10 mouse cellular contexts compared by ENCODE assay signal in genomic region chr15:99614753-99615152, GRCm38 (mm10). TPM values are rescaled to one million over a fixed set of nuclear protein-coding genes. Genes with fewer than 3 reads are reported as not detected.
DNase-seq lines count a peak whose midpoint lies in the region; ATAC-seq and TF ChIP-seq lines count a peak whose summit lies in the region.
"Had no signal": no experiment of that assay in that cellular context is flagged by ENCODE, and none has a peak within 500 bp of the region (broad histone marks: within the 10 kb centered on the region; RNA-seq: fewer than 3 reads in every experiment).

No protein-coding gene starts in this region.

- TF ChIP-seq CTCF in heart, adult 2 months (IDR thresholded peaks at IDR 0.05), result no peak
- TF ChIP-seq CTCF in layer of hippocampus, adult 2 months (conservative IDR thresholded peaks at IDR 0.05), result no peak

- intact Hi-C loops in heart, adult 2 months (cut with DNase I), result no loop called here

- H3K4me2 ChIP-seq in limb, embryonic 14.5 days (replicated peaks; ENCODE audit: low read depth, low read length, severe bottlenecking), result peak overlapping the region; percentile 22; the same call in 1 of the 2 replicates

- no peak overlapping the region for H3K27ac ChIP-seq in heart, adult 2 months
- peak overlapping the region; percentile 7; the same call in 1 of the 2 replicates for H3K27ac ChIP-seq in limb, embryonic 14.5 days (replicated peaks; ENCODE audit: low read depth, low read length)
- H3K27ac ChIP-seq in layer of hippocampus, adult 2 months, result no peak overlapping the region

- no peaks in the 10 kb centered on the region for H3K4me1 ChIP-seq in heart, adult 2 months (ENCODE audit: control insufficient read depth, insufficient read depth, low read length)
- peaks cover 6% of the 10 kb centered on the region; the same call in 1 of the 2 replicates for H3K4me1 ChIP-seq in limb, embryonic 14.5 days (ENCODE audit: control insufficient read depth, insufficient read depth, low read length)

- no peak overlapping the region for H3K9ac ChIP-seq in heart, adult 2 months (ENCODE audit: low read depth, low read length)
- no peak overlapping the region for H3K9ac ChIP-seq in limb, embryonic 14.5 days (ENCODE audit: low read depth, low read length, severe bottlenecking)

- H3K27me3 ChIP-seq in heart, adult 2 months (ENCODE audit: control insufficient read depth, insufficient read depth, low read length), result 0 out of 2 replicates have a peak, but pooled peaks cover 2% of the 10 kb centered on the region
- no peaks in the 10 kb centered on the region; the same call in 1 of the 2 replicates for H3K27me3 ChIP-seq in limb, embryonic 14.5 days (ENCODE audit: control insufficient read depth, insufficient read depth, low read length)

- H3K79me2 ChIP-seq in heart, adult 2 months (replicated peaks; ENCODE audit: control insufficient read depth, insufficient read depth, low read length), result no peaks in the 10 kb centered on the region

- 3% methylated on average over 12 of the region's 12 CpGs for WGBS in heart, adult 2 months
- 5% methylated on average over 12 of the region's 12 CpGs for WGBS in limb, embryonic 14.5 days

- no peak overlapping the region for H3K4me3 ChIP-seq in heart, adult 2 months
- H3K4me3 ChIP-seq in limb, embryonic 14.5 days (replicated peaks; ENCODE audit: low read length), result no peak overlapping the region
- no peak overlapping the region for H3K4me3 ChIP-seq in layer of hippocampus, adult 2 months

- no peaks in the 10 kb centered on the region for H3K9me3 ChIP-seq in limb, embryonic 14.5 days (ENCODE audit: control insufficient read depth, low read length)

- TF ChIP-seq POLR2A in heart, adult 2 months (IDR thresholded peaks at IDR 0.05; ENCODE audit: insufficient read depth, low read depth, low read length), result no peak
- TF ChIP-seq POLR2A in limb, embryonic 14.5 days (IDR thresholded peaks at IDR 0.05; ENCODE audit: borderline replicate concordance, extremely low read depth, insufficient read depth, insufficient read length), result no peak

- TF ChIP-seq EP300 in heart, adult 2 months (IDR thresholded peaks at IDR 0.05; ENCODE audit: insufficient read depth, low read depth, low read length), result no peak

- peak; percentile 41 for DNase-seq in gastrocnemius, postnatal 10 days
- DNase-seq in gastrocnemius, adult 18-20 months (ENCODE audit: low spot score), result no peak
- peak; percentile 90 for DNase-seq in MN1 (ENCODE audit: low spot score)
- peak; percentile 34 to 41 for DNase-seq in heart, adult 2 months
- peak; percentile 71 for DNase-seq in limb, embryonic 14.5 days (ENCODE audit: low spot score)
- DNase-seq in yolk sac, embryonic 10.5 days (ENCODE audit: low spot score), result peak; percentile 27
- no peak for DNase-seq in layer of hippocampus, adult 2 months (ENCODE audit: low spot score in 2 of 2)
- DNase-seq in right cerebral cortex, postnatal 14 days, result no peak

- ATAC-seq in limb, embryonic 14.5 days (ENCODE audit: low FRiP score, low read depth), result peak; percentile 72; the same call in 1 of the 2 replicates

- H3K36me3 ChIP-seq in heart, adult 2 months (ENCODE audit: control insufficient read depth, insufficient read depth, low read length), result no peaks in the 10 kb centered on the region
- peaks cover 4% of the 10 kb centered on the region; the same call in 1 of the 2 replicates for H3K36me3 ChIP-seq in limb, embryonic 14.5 days (ENCODE audit: control insufficient read depth, insufficient read depth, low read length)

RNA-seq across cellular contexts. Expression of gene Aqp6, which starts 13.6 kb away (rescaled TPM):
- total RNA-seq in gastrocnemius, postnatal 10 days (2021), result not detected
- not detected for total RNA-seq in gastrocnemius, adult 18-20 months (2021)
- total RNA-seq in heart, adult 2 months (2021), result under 1 TPM; 0.18 to 0.27 TPM
- 0.08 and 0.18 TPM in 2 replicates for polyA plus RNA-seq in heart, adult 2 months (2012; rRNA removed)
- 0.03 TPM in 1 of 2 replicates, not detected in the other for polyA plus RNA-seq in limb, embryonic 14.5 days (2012; rRNA removed)
- not detected in 2 replicates for polyA plus RNA-seq in limb, embryonic 14.5 days (2014; fragmentation: Nextera tagmentation; extraction: Ambion mirVana)
- under 1 TPM in 1 of 2 experiments, not detected in 1; 0.26 TPM for total RNA-seq in layer of hippocampus, adult 2 months (2021)

RNA-seq across cellular contexts. Expression of gene Aqp5, which starts 24.2 kb away (rescaled TPM):
- under 1 TPM in 1 of 2 experiments, not detected in 1; 0.49 TPM for total RNA-seq in gastrocnemius, postnatal 10 days (2021)
- total RNA-seq in gastrocnemius, adult 18-20 months (2021), result under 1 TPM in 1 of 2 experiments, not detected in 1; 0.30 TPM
- total RNA-seq in heart, adult 2 months (2021), result under 1 TPM in 1 of 2 experiments, not detected in 1; 0.42 TPM
- polyA plus RNA-seq in heart, adult 2 months (2012; rRNA removed), result 0.91 and 7.2 TPM in 2 replicates
- 0.26 TPM in 2 replicates for polyA plus RNA-seq in limb, embryonic 14.5 days (2012; rRNA removed)
- polyA plus RNA-seq in limb, embryonic 14.5 days (2014; fragmentation: Nextera tagmentation; extraction: Ambion mirVana), result 0.28 and 0.47 TPM in 2 replicates
- total RNA-seq in layer of hippocampus, adult 2 months (2021), result not detected

RNA-seq across cellular contexts. Expression of gene Aqp2, which starts 35.9 kb away (rescaled TPM):
- total RNA-seq in gastrocnemius, postnatal 10 days (2021), result not detected
- total RNA-seq in gastrocnemius, adult 18-20 months (2021), result not detected
- under 1 TPM in 1 of 2 experiments, not detected in 1; 0.34 TPM for total RNA-seq in heart, adult 2 months (2021)
- polyA plus RNA-seq in heart, adult 2 months (2012; rRNA removed), result 0.23 and 0.26 TPM in 2 replicates
- polyA plus RNA-seq in limb, embryonic 14.5 days (2012; rRNA removed), result not detected in 2 replicates
- not detected in 2 replicates for polyA plus RNA-seq in limb, embryonic 14.5 days (2014; fragmentation: Nextera tagmentation; extraction: Ambion mirVana)
- not detected for total RNA-seq in layer of hippocampus, adult 2 months (2021)
- total RNA-seq: ES-E14 had no signal
- polyA plus RNA-seq: neural tube, embryonic 14.5 days had no signal

RNA-seq across cellular contexts. Expression of gene Racgap1, which starts 36.7 kb away (rescaled TPM):
- total RNA-seq in gastrocnemius, postnatal 10 days (2021), result 10 to 100 TPM; 18.3 to 23.9 TPM
- total RNA-seq in gastrocnemius, adult 18-20 months (2021), result under 1 TPM; 0.57 to 0.69 TPM
- 1 to 10 TPM; 1.5 to 1.9 TPM for total RNA-seq in heart, adult 2 months (2021)
- 1.6 and 2.0 TPM in 2 replicates for polyA plus RNA-seq in heart, adult 2 months (2012; rRNA removed)
- polyA plus RNA-seq in limb, embryonic 14.5 days (2012; rRNA removed), result 102 and 107 TPM in 2 replicates
- polyA plus RNA-seq in limb, embryonic 14.5 days (2014; fragmentation: Nextera tagmentation; extraction: Ambion mirVana), result 82.1 and 92.4 TPM in 2 replicates
- 1 to 10 TPM; 5.0 to 5.2 TPM for total RNA-seq in layer of hippocampus, adult 2 months (2021)

RNA-seq across cellular contexts. Expression of gene Asic1, which starts 55.4 kb away (rescaled TPM):
- 1 to 10 TPM; 1.1 to 2.1 TPM for total RNA-seq in gastrocnemius, postnatal 10 days (2021)
- total RNA-seq in gastrocnemius, adult 18-20 months (2021), result under 1 TPM in 1 of 2 experiments, not detected in 1; 0.11 TPM
- total RNA-seq in heart, adult 2 months (2021), result under 1 TPM; 0.42 to 0.50 TPM
- 1.3 TPM in 2 replicates for polyA plus RNA-seq in heart, adult 2 months (2012; rRNA removed)
- 3.4 TPM in 2 replicates for polyA plus RNA-seq in limb, embryonic 14.5 days (2012; rRNA removed)
- polyA plus RNA-seq in limb, embryonic 14.5 days (2014; fragmentation: Nextera tagmentation; extraction: Ambion mirVana), result 1.4 and 1.9 TPM in 2 replicates
- total RNA-seq in layer of hippocampus, adult 2 months (2021), result 10 to 100 TPM; 33.9 to 37.3 TPM

Comparison
In these comparisons a context has a peak if more than half of its experiments do, and no peak if none do; other contexts are left out.
1. DNase-seq: peak in gastrocnemius, postnatal 10 days (single experiment), MN1 (single experiment), heart, adult 2 months (2 of 2), limb, embryonic 14.5 days (single experiment) and yolk sac, embryonic 10.5 days (single experiment); none in gastrocnemius, adult 18-20 months (single experiment), layer of hippocampus, adult 2 months (0 of 2) and right cerebral cortex, postnatal 14 days (single experiment).